Mouse (Mus musculus): ENCODE results near the gene Poc5.
A peak's percentile ranks its signal among the peaks of the same experiment; 100 is the strongest.

Poc5 gene

DNA sequence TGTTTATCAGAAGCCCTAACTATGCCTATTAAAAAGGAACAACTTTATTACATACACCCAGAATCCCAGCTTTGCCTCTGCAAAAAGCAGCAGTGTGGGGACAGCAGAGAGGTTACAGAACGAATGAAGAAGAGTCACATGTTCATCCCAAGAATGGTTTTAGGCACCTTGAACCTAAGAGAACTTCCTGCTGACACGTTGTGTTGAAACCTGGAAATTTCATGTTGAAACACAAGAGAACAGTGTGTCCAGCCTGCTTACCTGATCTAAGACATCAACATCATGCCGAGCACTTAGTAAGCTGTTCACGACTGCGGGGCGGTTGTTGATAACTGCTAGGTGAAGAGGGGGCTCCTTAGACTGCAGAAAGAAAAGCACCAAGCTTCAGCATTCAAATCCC lies 44.9 kb downstream of the Poc5 start:
- DNase-seq = no peak

DNA sequence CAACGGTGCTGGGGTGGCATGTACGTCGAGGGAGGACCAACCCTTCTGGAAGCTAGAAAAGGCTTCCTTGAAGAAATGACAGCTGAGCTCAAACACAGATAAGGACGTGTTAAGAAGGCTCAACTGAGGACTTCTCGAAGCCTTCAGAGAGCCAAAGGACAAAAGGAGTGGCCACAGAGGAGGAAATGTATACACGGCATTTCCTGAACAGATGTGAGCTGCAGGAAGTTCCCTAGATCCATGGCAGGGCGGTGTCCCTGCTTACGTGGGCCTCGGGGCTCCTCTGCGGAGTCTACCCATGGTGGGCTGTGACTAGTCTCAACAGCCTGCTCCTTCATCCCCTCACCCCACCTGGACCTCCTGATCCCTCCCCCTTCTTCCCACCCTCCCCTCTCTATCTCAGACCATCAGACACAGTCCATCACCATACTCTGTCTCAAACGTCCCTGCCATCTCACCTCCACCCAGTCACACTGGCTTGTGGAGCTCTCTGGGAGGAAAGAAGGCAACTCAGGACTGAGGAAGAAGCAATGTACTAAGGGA lies 45.6 kb downstream of the Poc5 start:
- DNase-seq = peak; percentile 27

DNA sequence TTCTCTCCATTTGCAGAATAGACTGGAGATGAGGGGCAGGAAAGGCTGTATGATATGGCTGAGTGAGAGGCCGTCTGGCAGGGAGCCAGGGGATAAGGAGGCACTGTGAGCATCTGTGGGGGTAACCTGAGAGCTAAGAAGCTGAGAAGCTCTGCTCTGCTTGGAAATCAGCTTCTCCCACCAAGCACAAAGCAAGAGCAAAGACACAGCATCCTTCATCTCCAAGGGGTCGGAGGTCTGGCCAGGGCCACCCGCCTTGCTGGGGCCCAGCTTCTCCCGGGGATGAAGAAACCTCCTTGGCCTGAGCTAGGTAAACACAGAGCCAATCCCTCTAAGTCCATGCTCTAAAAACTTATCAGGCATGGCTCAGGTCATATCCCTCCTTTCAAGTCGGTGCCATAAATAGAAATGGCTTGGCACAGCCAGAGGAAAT lies 46.8 kb downstream of the Poc5 start:
- no peak for DNase-seq

DNA sequence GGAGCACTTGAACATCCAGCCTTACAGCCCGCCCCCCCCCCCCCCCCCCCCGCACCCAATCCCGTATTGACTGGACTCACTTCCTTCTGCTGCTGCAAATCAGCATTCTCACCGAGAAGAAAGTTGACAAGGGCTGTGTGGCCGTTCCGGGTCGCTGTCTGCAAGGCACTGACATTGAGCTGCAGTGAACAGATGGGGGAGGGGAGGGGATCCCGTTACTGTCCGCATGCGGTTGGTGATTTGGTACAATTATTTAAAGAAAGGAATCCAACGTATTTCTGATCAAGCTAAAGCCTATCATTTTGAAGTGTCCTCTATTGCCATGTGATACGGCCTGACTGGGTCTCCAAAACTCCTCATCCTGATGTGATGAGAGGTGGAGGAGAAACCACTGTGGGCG lies 47.7 kb downstream of the Poc5 start:
- peak; percentile 18 for DNase-seq

DNA sequence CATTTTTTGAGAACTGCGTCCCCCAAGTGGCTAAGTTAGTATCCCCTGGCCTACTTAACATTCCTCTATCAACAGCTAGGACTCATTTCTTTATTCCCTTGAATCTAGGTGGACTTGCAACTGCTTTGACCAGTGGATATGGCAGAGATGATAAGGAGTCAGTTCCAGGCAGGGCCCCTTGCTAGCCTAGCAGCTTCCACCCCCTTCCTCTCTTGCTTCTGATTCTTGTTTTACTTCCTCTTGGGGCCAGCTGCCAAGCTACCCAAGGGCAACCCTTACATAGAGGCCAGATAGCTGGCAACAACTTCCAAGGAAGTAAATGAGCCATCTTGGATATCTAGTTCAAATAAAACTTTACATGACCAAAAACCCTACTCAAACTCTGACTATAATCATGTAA lies 48.8 kb downstream of the Poc5 start:
- no peak for DNase-seq

DNA sequence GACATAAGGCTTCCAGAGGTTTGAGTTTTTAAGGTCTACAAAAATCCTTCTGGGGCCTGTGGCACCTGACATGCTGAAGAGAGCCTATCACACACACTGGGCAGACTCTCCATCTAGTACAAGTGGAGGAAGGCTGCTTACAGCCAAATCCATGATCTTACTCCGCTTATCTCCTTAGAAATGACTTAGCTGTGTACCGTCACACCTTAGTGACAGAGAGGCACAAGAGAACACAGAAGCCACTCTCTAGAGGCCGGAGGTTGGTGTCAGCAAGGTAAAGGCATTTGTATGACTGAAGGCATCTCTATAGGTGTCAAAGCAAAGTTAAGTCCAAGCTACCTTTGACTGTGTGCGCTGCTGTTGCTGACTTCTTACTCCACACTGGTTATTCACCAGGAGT lies 52.3 kb downstream of the Poc5 start:
- no peak for DNase-seq

DNA sequence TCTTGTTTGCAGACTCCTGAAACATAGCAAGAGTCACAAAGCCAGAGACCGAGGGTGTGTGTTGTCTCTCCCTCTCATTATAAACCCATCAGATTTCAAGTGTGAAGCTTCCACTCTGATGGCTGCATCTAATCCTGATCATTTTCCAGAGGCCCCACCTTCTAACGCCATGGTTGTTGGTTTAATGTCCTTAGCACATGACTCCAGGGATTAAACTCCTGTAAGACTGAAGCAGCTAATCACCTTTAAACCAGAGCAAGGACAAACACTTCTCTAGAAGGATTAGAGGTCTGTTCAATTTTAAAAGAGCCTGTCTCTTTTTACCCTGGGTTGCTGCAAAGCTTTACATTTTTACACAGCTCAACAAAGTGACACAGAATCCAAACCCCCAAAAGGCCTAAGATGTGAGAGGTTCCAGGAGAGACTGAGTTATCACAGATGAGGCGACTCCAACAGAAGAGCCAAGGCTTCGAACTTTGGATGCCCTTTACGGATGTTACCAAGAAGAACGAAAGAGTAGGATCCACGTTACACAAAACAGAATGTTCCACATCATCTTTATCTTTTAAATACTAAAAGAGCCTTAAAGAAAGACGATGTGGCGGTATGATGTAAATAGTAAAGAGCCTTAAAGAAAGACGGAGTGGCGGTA lies 62.2 kb downstream of the Poc5 start:
- no peak for DNase-seq

DNA sequence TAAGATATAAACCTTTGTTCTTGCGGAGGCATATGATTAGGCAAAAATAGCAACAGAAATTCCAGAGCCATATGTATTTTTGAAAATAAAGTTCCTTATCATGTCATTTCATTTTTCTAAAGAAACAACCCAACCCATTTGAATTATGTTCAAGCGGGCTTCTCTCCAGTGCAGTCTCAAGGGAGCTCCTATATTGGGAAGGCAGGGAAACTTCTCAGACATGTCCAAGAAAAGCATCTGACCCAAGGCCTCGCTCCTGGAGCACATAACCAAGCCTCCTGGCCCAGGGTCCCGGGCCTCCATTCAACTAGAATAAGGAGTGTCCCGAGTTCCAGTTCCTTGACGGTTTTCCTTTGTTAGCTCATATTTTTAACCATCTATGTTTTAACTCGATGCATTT lies 62.8 kb downstream of the Poc5 start:
- DNase-seq = no peak

DNA sequence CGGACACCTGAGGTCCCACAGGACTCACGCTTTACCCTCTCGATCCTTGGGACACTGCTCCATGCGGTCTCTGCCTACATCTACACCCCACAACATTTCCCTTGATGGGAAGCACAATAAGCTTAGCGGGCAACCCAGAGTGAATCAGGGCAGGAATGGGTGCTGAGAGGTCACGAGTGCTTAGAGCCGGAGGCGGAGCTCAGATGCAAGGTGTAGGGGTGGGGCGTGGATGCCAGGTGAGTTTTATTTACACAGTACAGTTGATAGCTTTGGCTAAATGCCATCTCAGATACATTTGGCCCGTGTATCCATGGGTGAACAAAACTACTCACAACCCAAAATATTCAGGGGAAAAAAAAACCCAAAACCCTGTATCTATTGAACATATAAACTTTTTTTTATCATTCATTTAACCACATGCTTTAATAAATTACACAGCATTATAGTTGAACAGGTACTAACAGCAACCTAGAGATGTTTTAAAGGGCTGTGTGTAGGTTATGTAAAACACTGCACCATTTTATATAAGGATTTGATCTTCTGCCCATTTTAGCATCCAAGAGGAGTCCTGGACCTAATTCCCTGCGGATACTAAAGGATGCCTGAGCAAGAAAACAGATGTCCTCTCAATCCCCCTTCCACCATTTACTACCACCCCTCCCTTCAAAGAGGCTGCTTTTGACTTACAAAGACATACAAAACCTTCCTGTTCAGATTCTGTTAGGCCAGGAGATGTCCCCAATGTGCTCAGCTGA lies 63.5 kb downstream of the Poc5 start:
- no peak for DNase-seq

DNA sequence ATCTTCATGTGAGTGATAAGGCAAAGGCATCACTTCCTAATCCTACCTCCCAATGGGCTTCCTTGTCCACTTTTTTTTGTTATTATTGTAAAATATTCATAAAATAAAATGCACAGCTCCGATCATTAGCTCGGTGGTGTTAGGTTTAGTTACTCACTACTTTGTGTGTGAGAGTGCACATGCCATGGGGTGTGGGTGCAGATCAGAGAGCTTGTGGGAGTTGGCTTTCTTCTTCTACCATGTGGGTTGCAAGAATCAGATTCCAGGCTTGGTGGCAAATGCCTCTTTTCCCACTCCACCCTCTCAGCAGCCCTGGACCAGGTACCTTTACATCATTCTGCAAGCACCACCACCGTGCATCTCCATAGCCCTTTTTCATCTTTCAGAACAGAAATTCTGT lies 64.5 kb downstream of the Poc5 start:
- no peak for DNase-seq

DNA sequence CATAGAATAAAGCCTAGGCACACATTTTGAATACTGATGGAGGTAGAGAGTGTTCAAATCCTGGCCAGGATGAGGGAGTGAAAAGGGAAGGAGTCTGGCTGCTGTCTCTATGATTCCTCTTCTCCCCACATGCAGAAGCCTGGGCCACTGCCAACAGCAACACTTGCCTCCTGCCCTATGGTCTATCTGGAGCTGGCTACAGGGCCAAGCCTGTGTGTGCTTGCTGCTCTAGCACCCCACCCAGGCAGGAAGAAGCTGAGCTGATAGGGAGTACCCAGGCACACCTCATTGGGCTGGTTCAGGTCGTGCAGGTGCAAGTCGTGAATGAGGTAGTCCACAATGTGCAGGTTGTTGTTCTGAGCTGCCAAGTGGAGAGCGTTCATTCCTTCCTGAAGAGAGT lies 66.2 kb downstream of the Poc5 start:
- DNase-seq = no peak

DNA sequence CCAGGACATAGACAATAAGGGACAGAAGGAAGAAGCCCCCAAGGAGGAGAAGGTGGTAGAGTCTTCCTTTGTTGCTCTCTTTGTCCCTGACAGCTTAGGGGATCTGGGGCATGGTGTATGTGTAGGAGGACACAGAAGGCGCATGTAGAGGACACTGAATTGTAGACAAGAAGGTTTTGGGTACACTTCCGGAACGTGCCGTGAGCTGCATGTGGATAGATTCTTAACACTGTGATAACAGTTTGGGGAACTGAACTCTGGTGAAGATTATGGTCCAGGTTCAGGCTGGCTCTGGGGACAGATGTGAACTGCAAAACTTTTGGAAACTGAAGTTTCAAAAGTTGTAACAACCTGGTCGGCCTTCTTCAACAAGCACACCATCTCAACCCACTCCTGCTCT lies 69.5 kb downstream of the Poc5 start:
- no peak for DNase-seq

DNA sequence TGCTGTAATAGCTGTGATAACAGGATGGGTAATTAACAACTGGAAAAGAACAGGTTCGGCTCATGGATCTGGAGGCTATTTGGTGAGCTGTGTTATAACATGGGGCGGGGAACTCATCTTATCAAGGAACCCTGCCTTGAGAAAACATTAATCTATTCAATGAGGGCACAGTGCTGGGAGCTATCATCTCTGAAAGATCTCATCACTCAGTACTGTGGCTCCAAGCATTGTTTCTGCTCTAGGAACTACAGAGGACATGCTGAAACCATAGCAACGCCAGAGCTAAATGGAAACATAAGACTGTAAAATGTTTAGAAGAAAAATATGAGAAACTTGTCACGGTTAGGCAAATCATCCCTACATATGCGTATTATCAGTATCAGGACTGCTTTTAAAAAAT lies 69.9 kb downstream of the Poc5 start:
- no peak for DNase-seq

DNA sequence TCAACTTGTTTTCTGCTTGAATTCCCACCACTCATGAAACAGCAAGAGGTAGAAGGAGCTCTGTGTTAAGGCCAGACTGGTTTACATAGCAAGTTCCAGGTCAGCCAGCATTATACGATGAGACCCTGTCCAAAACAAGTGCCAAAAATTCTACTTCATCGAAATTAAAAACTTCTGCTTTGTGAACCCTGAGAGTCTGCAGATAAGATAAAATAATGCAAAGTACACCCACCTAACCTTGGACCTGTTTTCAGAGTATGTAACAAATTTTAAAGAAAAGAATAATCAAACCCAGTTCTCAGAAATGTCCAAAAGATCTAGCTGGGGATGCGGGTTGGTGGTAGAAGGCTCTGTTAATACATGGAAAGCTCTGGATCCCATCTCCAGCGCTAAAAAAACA lies 70.5 kb downstream of the Poc5 start:
- no peak for DNase-seq

DNA sequence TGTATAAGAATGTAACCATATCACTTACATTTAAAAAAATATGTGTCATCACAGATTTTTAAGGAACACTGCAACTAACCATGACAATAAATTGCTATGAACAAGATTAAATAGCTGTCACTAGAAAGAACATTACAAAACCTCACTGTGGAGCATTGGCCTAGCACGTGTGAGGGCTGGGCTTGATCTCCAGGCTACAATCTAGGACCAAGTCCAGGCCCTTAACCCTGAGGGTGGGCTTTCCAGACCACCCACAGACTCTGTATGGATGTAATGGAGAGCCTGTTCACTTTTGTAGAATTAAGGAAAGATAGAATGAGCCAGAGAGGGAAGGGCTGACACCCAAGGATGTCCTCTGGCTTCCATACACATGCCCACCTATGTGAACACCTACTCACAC lies 74.5 kb downstream of the Poc5 start:
- no peak for DNase-seq

DNA sequence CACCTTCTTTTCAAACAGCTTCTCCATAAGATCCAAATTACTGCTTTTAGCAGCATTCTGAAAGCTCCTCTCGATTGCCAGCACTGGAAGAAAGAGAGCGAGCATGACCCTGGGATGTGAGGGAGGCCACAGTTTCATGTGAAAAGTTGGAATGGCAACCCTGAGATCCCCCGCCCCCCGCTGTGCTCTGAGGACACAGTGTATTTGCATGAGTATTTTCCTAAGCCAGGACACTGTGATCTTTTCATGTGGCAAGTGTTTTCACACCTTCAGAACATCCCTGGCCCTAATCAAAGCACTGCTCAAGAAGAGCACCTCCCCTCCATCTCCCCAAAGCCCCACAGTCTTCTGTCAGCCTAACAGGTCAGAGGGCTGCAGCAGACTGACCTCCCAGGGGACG lies 77.2 kb downstream of the Poc5 start:
- DNase-seq = no peak

Measured in thymus, postnatal 4 days (tissue).